Mouse (Mus musculus): ENCODE measurements around the gene Inhbc. TPM values are rescaled to one million over a fixed set of nuclear protein-coding genes. Genes with fewer than 3 reads are reported as not detected.

Inhbc gene
- polyA plus RNA-seq, 1 experiment from 2014 or later = not detected

GRCm38 (mm10) chr10:127350594-127351284 lies 19.5 kb downstream of the Inhbc start:
- Histone ChIP-seq H3K27me3 (no peaks in the 10 kb centered on the region), H3K9ac (peak overlapping the region; percentile 53; the same call in 1 of the 2 replicates), H3K4me1 (peaks cover 12% of the 10 kb centered on the region), H3K4me2 (replicated peaks) (peak overlapping the region; percentile 60), H3K36me3 (no peaks in the 10 kb centered on the region), H3K27ac (no peak overlapping the region), H3K9me3 (no peaks in the 10 kb centered on the region), H3K4me3 (peak overlapping the region; percentile 27)
- peak; percentile 79 for ATAC-seq (ENCODE audit: low FRiP score, low read depth)
- WGBS = 13% methylated on average over 24 of the region's 24 CpGs

- no peak overlapping the region for H3K4me3 ChIP-seq
- peaks cover 12% of the 10 kb centered on the region for H3K4me1 ChIP-seq
- no peaks in the 10 kb centered on the region for H3K9me3 ChIP-seq
- H3K27ac ChIP-seq = no peak overlapping the region
- WGBS = 82% methylated on average over 8 of the region's 8 CpGs
- H3K9ac ChIP-seq = no peak overlapping the region
- ATAC-seq (ENCODE audit: low FRiP score, low read depth) = no peak
- no peak overlapping the region for H3K4me2 ChIP-seq (replicated peaks)
- H3K36me3 ChIP-seq = no peaks in the 10 kb centered on the region
- H3K27me3 ChIP-seq = no peaks in the 10 kb centered on the region
These were observed 20.4 kb downstream of the Inhbc start for GRCm38 (mm10) chr10:127349810-127350209.

- no peak overlapping the region for H3K4me3 ChIP-seq
- no peaks in the 10 kb centered on the region for H3K36me3 ChIP-seq
- no peaks in the 10 kb centered on the region for H3K27me3 ChIP-seq
- 69% methylated on average over 4 of the region's 4 CpGs for WGBS
- H3K9me3 ChIP-seq = no peaks in the 10 kb centered on the region
- peaks cover 12% of the 10 kb centered on the region for H3K4me1 ChIP-seq
- H3K27ac ChIP-seq = no peak overlapping the region
- no peak overlapping the region for H3K4me2 ChIP-seq (replicated peaks)
- no peak for ATAC-seq (ENCODE audit: low FRiP score, low read depth)
- H3K9ac ChIP-seq = no peak overlapping the region
These were observed 21.3 kb downstream of the Inhbc start for GRCm38 (mm10) chr10:127348957-127349356.

GRCm38 (mm10) chr10:127346173-127346572 lies 24.1 kb downstream of the Inhbc start:
- no peak for ATAC-seq (ENCODE audit: low FRiP score, low read depth)
- 90% methylated on average over 3 of the region's 3 CpGs for WGBS
- no peak overlapping the region for H3K27ac ChIP-seq
- H3K4me3 ChIP-seq = no peak overlapping the region
- no peaks in the 10 kb centered on the region for H3K27me3 ChIP-seq
- H3K9me3 ChIP-seq = no peaks in the 10 kb centered on the region
- no peak overlapping the region for H3K4me2 ChIP-seq (replicated peaks)
- no peak overlapping the region for H3K9ac ChIP-seq
- H3K36me3 ChIP-seq = no peaks in the 10 kb centered on the region
- peaks cover 15% of the 10 kb centered on the region for H3K4me1 ChIP-seq

GRCm38 (mm10) chr10:127343029-127343428 lies 27.2 kb downstream of the Inhbc start:
- H3K4me2 ChIP-seq (replicated peaks) = no peak overlapping the region
- WGBS = 72% methylated on average over 3 of the region's 3 CpGs
- peaks cover 27% of the 10 kb centered on the region for H3K4me1 ChIP-seq
- H3K4me3 ChIP-seq = no peak overlapping the region
- no peak for ATAC-seq (ENCODE audit: low FRiP score, low read depth)
- no peaks in the 10 kb centered on the region for H3K27me3 ChIP-seq
- H3K36me3 ChIP-seq = peaks cover under 1% of the 10 kb centered on the region; the same call in 1 of the 2 replicates
- no peaks in the 10 kb centered on the region for H3K9me3 ChIP-seq
- no peak overlapping the region for H3K27ac ChIP-seq
- no peak overlapping the region for H3K9ac ChIP-seq

GRCm38 (mm10) chr10:127341891-127342639 lies 28.2 kb downstream of the Inhbc start, which contains the start of gene Gli1:
Gli1 (minus strand) TSS chr10:127341974.
- ATAC-seq (ENCODE audit: low FRiP score, low read depth) = peak; percentile 25
- WGBS = under 1% methylated on average over 29 of the region's 29 CpGs
- H3K4me1 ChIP-seq = peaks cover 29% of the 10 kb centered on the region

GRCm38 (mm10) chr10:127341360-127341690 lies 28.9 kb downstream of the Inhbc start:
- no peak for ATAC-seq (ENCODE audit: low FRiP score, low read depth)
- Histone ChIP-seq H3K9ac (peak overlapping the region; percentile 63), H3K4me1 (peaks cover 29% of the 10 kb centered on the region), H3K4me2 (replicated peaks) (peak overlapping the region; percentile 75), H3K27me3 (no peaks in the 10 kb centered on the region), H3K4me3 (peak overlapping the region; percentile 57), H3K36me3 (peaks cover 17% of the 10 kb centered on the region), H3K9me3 (no peaks in the 10 kb centered on the region), H3K27ac (peak overlapping the region; percentile 87)
- WGBS = 0% methylated on average over 9 of the region's 11 CpGs

More at GRCm38 (mm10) chr10:127341891-127342639, 28.2 kb downstream of the Inhbc start, which contains the start of gene Gli1:
- no peaks in the 10 kb centered on the region for H3K9me3 ChIP-seq
- peaks cover 10% of the 10 kb centered on the region for H3K36me3 ChIP-seq
- peak within 1 kb of the TSS; percentile 63 for H3K9ac ChIP-seq
- H3K4me3 ChIP-seq = peak within 1 kb of the TSS; percentile 57
- H3K27ac ChIP-seq = peak within 1 kb of the TSS; percentile 87
- no peaks in the 10 kb centered on the region for H3K27me3 ChIP-seq
- H3K4me2 ChIP-seq (replicated peaks) = peak within 1 kb of the TSS; percentile 75

GRCm38 (mm10) chr10:127340577-127341359 lies 29.5 kb downstream of the Inhbc start:
- Histone ChIP-seq H3K27ac (peak overlapping the region; percentile 87), H3K36me3 (peaks cover 23% of the 10 kb centered on the region), H3K27me3 (no peaks in the 10 kb centered on the region), H3K4me1 (peaks cover 29% of the 10 kb centered on the region), H3K9ac (peak overlapping the region; percentile 63), H3K9me3 (no peaks in the 10 kb centered on the region), H3K4me2 (replicated peaks) (peak overlapping the region; percentile 75), H3K4me3 (peak overlapping the region; percentile 57)
- no peak for ATAC-seq (ENCODE audit: low FRiP score, low read depth)
- 1% methylated on average over 27 of the region's 27 CpGs for WGBS

- H3K9ac ChIP-seq = peak overlapping the region; percentile 63
- H3K4me1 ChIP-seq = peaks cover 29% of the 10 kb centered on the region
- ATAC-seq (ENCODE audit: low FRiP score, low read depth) = peak; percentile 39
- WGBS = under 1% methylated on average over 41 of the region's 42 CpGs
- no peaks in the 10 kb centered on the region for H3K9me3 ChIP-seq
- peak overlapping the region; percentile 87 for H3K27ac ChIP-seq
- H3K36me3 ChIP-seq = peaks cover 23% of the 10 kb centered on the region
- peak overlapping the region; percentile 75 for H3K4me2 ChIP-seq (replicated peaks)
- H3K4me3 ChIP-seq = peak overlapping the region; percentile 57
- H3K27me3 ChIP-seq = no peaks in the 10 kb centered on the region
These were observed 30.3 kb downstream of the Inhbc start for GRCm38 (mm10) chr10:127339683-127340576.

GRCm38 (mm10) chr10:127338930-127339682 lies 31.1 kb downstream of the Inhbc start:
- peak; percentile 63 for ATAC-seq (ENCODE audit: low FRiP score, low read depth)
- H3K4me3 ChIP-seq = peak overlapping the region; percentile 57
- H3K9ac ChIP-seq = peak overlapping the region; percentile 63
- H3K9me3 ChIP-seq = no peaks in the 10 kb centered on the region
- under 1% methylated on average over 31 of the region's 31 CpGs for WGBS
- H3K27me3 ChIP-seq = no peaks in the 10 kb centered on the region
- peaks cover 29% of the 10 kb centered on the region for H3K4me1 ChIP-seq
- H3K27ac ChIP-seq = peak overlapping the region; percentile 87
- peak overlapping the region; percentile 75 for H3K4me2 ChIP-seq (replicated peaks)
- H3K36me3 ChIP-seq = peaks cover 31% of the 10 kb centered on the region

Data from limb, embryonic 13.5 days (tissue).